Mouse (Mus musculus): ENCODE measurements at regions not wholly inside any gene's neighbourhood (a gene's known extent, or its start where the extent isn't known, plus 50 kb on each side); places are given as distances from the start of the nearest gene placed in this dataset.
"Not testable (repeated sequence)": the region's sequence is repeated elsewhere in the genome, so short reads cannot be mapped to it uniquely, and the experiment has no call there.

DNA sequence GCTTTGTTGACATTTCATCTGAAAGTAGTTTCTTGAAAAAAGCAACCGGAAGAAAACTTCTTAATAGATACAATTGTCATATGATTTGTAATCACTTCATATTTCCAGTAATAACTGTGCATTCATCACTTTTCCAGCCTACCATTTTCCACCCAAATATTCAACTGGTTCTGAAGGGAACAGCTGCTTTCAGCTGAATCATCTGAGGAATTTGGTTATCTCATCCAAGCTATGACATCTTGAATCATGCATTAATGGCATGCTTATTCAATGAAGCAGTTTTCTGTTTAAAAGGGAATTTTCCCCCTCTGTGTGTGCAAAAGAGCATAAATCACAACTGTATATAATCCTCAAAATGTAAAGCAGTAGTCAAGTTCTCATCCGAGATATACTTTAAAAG, 97.2 kb upstream of the Cdk6 start:
- not testable (repeated sequence) for DNase-seq (ENCODE audit: low spot score in 2 of 2)

- DNase-seq (ENCODE audit: low spot score in 2 of 2) = no peak
Measured at GRCm38 (mm10) chr5:3247333-3247732, 94.0 kb upstream of the Cdk6 start.

- DNase-seq (ENCODE audit: low spot score in 2 of 2) = no peak
Measured at GRCm38 (mm10) chr5:3250273-3250672, 91.0 kb upstream of the Cdk6 start.

DNA sequence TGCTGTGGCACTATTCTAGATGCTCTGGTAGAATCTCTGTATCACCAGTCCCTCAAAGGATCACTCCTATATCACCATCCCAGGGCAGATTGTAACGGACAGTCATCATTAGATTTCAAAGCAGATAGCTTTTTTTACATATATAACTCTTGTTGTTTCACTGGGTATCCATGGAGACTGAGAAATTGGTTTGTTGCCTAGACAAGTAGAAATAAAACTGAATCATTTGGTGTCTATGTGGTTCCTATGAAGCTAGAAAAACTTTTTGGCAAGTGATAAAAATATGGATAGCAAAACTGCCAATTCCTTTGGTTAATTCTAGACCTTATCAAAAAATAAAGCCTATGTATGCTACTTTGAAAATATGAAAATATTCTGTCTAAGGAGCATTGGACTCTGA, 81.0 kb upstream of the Cdk6 start:
- no peak for DNase-seq (ENCODE audit: low spot score in 2 of 2)

DNA sequence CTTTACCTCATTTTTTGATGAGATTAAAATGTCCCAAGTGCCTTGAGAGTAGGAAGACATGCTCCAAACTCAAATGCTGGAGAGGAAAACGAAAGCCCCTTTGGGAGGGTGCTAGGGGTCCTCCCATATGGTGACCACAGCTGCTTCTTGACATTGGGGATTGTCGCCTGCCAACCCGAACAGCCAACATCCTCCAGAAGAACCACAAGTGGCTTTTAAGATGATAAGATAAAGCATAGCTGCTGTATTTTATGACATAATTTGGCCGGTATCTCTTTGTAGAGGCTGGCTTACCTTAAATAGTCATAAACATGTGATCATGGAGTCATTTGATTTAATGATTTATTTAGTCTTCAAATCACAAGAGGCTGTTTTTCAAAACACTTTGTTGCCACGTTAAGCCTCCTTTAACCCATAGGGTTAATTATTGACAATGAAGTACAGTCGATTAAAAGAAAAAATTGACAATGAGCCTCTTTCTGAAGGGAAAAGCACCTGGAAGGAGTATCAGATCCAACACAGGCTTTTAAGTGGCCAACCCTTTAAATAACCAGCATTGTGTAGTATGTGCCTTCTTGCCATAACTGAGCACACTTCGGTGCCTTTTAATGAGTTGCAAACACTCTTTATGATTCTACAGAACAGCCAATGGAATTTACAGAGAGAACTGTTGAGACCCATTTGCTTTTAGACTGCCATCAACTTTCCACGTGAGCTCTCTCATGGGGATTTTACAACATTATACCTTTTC, 76.1 kb upstream of the Cdk6 start:
- DNase-seq (ENCODE audit: low spot score in 2 of 2) = not testable (repeated sequence)

GRCm38 (mm10) chr5:3267021-3267420, 74.3 kb upstream of the Cdk6 start:
- DNase-seq (ENCODE audit: low spot score in 2 of 2) = no peak

GRCm38 (mm10) chr5:3269760-3270159, 71.5 kb upstream of the Cdk6 start:
- DNase-seq (ENCODE audit: low spot score in 2 of 2) = peak; percentile 31 to 47

DNA sequence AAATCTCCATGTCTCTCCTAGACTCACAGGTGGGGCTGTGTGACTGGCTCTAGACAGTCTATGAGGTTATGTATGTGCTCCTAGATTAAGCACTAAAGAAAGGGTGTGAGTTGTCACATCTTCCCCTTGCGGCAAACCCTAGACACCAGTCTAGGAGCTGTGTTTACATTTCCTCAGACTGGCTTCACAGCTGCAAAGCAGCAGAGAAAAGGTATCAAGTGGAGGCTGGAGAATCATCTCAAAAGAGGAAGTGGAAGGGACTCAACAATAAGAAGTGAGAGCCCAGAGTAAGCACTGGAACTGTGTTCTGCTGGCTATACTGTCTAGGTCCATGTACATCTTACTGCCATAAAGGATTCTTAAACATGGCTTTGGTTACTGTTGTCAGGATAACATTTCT, 68.1 kb upstream of the Cdk6 start:
- DNase-seq (ENCODE audit: low spot score in 2 of 2) = not testable (repeated sequence)

GRCm38 (mm10) chr5:3277241-3277640, 64.0 kb upstream of the Cdk6 start:
- not testable (repeated sequence) for DNase-seq (ENCODE audit: low spot score in 2 of 2)

DNA sequence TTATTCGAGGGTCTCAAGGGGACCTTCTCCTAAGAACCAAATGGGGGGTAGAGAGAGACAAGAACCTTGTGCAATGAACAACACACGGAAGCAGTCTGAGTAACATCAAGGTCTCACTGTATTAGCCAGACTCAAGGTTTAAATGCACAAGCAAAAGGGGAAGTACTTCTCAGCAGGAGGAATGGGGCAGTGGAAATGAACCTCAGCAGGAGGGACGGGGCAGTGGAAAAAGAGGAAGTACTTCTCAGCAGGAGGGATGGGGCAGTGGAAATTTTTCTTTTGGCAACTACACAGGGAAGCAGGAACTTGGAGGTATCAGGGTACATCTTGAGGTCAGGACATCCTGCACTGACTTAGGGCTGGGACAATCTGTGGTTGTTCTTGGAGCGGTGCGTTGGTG, 62.3 kb upstream of the Cdk6 start:
- not testable (repeated sequence) for DNase-seq (ENCODE audit: low spot score in 2 of 2)

GRCm38 (mm10) chr5:3281911-3282506, 59.3 kb upstream of the Cdk6 start:
- DNase-seq (ENCODE audit: low spot score in 2 of 2) = not testable (repeated sequence)

DNA sequence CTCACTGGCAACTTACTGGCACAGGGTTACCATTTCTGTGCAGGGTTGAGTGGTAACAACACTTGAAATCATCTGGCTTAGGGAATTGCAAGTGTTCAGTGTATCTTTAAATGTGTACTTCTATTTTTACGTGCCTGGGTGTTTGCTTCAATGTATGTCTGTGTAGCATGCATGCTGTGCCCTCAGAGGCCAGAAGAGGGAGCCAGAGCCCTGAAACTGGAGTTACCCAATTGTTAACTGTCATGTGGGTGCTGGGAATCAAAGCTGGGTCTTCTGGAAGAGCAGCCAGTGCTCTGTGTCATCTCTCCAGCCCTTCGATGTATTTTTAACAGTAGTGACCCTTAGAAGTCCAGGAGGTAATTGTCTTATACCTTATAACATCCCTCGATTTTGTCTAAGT, 58.2 kb upstream of the Cdk6 start:
- no peak for DNase-seq (ENCODE audit: low spot score in 2 of 2)

DNA sequence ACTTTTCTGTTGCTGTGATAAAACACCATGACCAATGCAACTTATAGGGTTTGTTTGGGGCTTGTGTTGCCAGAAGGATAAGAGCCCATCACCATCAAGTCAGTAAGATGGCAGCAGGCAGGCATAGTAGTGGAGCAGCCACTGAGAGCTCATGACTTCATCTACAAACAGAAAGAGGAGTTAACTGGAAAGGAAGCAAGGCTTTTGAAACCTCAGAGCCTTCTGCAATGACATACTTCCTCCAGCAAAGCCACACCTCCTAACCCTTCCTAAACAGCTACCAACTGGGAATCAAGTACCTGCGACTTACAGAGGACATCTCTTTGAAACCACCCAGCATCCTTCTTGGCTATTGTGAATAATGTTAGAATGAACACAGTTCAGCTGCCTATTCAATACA, 57.0 kb upstream of the Cdk6 start:
- not testable (repeated sequence) for DNase-seq (ENCODE audit: low spot score in 2 of 2)

DNA sequence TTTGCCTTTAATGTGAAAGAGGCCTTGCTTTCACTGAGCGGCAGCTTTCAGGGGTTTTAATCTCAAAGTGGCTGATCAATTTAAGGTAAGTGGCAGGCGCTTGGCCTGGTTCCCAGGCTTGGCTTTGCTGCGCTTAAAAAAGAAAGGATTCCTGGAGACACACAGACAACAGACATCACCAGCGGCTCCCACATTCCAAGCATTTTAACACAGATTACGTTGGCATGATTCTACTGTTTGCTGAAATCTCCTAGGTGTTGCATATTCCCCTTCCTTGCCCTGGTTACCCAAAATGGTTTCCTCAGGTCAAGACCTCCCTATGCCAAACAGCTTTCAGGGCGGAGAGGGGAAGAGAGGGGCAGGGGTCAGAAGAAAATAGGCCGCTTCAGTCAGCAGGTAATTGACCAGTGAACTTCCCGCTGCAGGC, 51.3 kb upstream of the Cdk6 start:
- DNase-seq (ENCODE audit: low spot score in 2 of 2) = peak; percentile 52 to 53
